Mouse (Mus musculus): ENCODE data around the gene Mvb12b.

GRCm38 (mm10) chr2:33869689-33870343 lies 17.9 kb downstream of the Mvb12b start:
- no peak for TF ChIP-seq CTCF (IDR thresholded peaks at IDR 0.05; ENCODE audit: insufficient read depth, low read length)
- no peak for TF ChIP-seq POLR2A (IDR thresholded peaks at IDR 0.05; ENCODE audit: borderline replicate concordance, extremely low read depth, low read depth, low read length)
